Mouse (Mus musculus): ENCODE measurements at regions not wholly inside any gene's neighbourhood (a gene's known extent, or its start where the extent isn't known, plus 50 kb on each side); places are given as distances from the start of the nearest gene placed in this dataset.
"Not testable (repeated sequence)": the region's sequence is repeated elsewhere in the genome, so short reads cannot be mapped to it uniquely, and the experiment has no call there.

DNA sequence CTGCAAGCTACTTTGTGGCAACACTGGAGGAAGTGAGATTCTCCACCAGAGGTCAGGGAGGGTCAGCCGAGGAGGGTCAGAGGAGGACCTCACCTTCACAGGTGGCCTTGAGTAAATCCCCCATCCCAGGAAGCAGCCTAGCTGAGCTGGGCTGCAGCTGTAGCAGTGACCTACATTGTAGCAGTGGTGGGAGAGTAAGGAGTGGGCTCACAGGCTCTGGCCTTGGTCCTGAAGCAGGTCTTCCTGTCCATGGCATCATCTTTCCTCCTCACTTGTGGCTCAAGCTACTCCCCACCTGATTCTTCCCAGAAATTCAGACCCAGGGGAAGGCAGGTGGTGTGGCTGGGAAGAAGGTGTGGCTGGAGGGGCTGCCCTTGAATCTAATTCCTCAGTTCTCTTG, 84.3 kb downstream of the 1810013L24Rik start:
- not testable (repeated sequence) for ATAC-seq (ENCODE audit: low FRiP score); H3K9ac ChIP-seq (ENCODE audit: low read depth, low read length); H3K4me3 ChIP-seq (ENCODE audit: low read depth, low read length); H3K27me3 ChIP-seq (ENCODE audit: control insufficient read depth, insufficient read depth, low read length); H3K4me2 ChIP-seq (replicated peaks; ENCODE audit: low read depth, low read length); H3K9me3 ChIP-seq (ENCODE audit: control insufficient read depth, low read length); H3K4me1 ChIP-seq (replicated peaks; ENCODE audit: control insufficient read depth, insufficient read depth, low read length); DNase-seq (ENCODE audit: low spot score); H3K36me3 ChIP-seq (ENCODE audit: control insufficient read depth, insufficient read depth, low read length); H3K27ac ChIP-seq (ENCODE audit: low read depth, low read length)
- 33% methylated on average over 1 of the region's 1 CpGs for WGBS

DNA sequence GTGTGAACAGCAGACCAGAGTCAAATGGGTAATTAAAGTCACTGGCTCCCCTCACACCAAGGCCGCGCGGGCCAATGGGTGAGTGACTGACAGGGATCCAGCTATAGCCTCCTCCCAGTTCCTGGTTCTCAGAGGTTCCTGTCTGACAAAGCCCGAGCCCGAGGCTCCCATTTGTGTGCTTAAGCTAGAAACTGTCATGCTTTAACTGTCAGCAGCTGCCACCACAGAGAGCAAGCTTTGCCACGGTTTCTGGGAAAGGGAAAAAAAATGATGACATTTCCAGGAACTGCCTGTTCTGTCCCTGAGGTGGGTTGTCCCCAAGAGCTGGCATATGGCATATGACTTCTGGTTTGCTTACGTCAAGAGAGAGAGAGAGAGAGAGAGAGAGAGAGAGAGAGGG, 86.2 kb downstream of the 1810013L24Rik start:
- Histone ChIP-seq H3K9ac (ENCODE audit: low read depth, low read length) (no peak overlapping the region), H3K27ac (ENCODE audit: low read depth, low read length) (no peak overlapping the region), H3K4me3 (ENCODE audit: low read depth, low read length) (no peak overlapping the region), H3K4me1 (replicated peaks; ENCODE audit: control insufficient read depth, insufficient read depth, low read length) (no peaks in the 10 kb centered on the region), H3K4me2 (replicated peaks; ENCODE audit: low read depth, low read length) (no peak overlapping the region), H3K9me3 (ENCODE audit: control insufficient read depth, low read length) (no peaks in the 10 kb centered on the region), H3K27me3 (ENCODE audit: control insufficient read depth, insufficient read depth, low read length) (no peaks in the 10 kb centered on the region), H3K36me3 (ENCODE audit: control insufficient read depth, insufficient read depth, low read length) (no peaks in the 10 kb centered on the region)
- 48% methylated on average over 7 of the region's 7 CpGs for WGBS
- DNase-seq (ENCODE audit: low spot score): no peak
- ATAC-seq (ENCODE audit: low FRiP score): no peak

DNA sequence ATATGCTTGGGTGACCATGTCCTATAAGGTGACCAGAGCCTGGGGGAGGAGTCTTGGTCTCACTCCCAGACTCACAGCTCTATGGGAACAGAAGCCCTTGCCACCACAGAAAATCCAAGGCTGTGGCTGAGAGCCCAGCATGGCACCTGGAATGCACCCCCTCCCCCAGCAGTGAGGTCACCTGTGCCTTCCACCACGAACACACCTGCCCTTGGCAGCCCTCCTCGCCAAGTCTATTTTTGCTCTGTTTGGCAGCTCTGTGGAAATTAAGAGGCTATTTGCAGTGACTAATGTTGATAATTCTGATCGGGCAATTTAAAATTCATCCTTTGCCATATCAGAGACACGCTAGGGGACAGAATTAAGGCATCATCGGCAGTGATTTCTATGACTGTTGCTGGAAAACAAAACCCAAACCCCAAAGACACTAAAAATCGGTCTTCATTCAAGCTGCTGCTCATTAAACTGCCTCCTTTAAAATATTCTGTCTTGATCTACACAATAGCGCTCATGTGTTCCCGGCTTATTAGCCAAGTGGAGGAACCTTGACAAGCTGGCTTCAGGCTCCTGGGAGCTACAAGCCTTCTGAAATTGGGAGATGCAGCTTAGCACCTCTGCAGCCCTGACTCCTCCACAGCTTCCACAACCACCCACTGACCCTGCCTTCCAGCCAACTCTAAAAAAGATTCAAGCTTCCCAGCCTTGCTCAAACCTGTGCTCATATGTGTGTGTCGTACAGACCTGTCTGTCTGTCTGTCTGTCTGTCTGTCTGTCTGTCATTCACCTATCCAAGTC, 89.0 kb downstream of the 1810013L24Rik start:
- H3K36me3 ChIP-seq (ENCODE audit: control insufficient read depth, insufficient read depth, low read length): no peaks in the 10 kb centered on the region
- H3K9ac ChIP-seq (ENCODE audit: low read depth, low read length): no peak overlapping the region
- DNase-seq (ENCODE audit: low spot score) (no peak), ATAC-seq (ENCODE audit: low FRiP score) (no peak)
- no peaks in the 10 kb centered on the region for H3K27me3 ChIP-seq (ENCODE audit: control insufficient read depth, insufficient read depth, low read length)
- 89% methylated on average over 9 of the region's 9 CpGs for WGBS
- H3K27ac ChIP-seq (ENCODE audit: low read depth, low read length): no peak overlapping the region
- H3K4me1 ChIP-seq (replicated peaks; ENCODE audit: control insufficient read depth, insufficient read depth, low read length): no peaks in the 10 kb centered on the region
- no peak overlapping the region for H3K4me3 ChIP-seq (ENCODE audit: low read depth, low read length)
- no peak overlapping the region for H3K4me2 ChIP-seq (replicated peaks; ENCODE audit: low read depth, low read length)
- no peaks in the 10 kb centered on the region for H3K9me3 ChIP-seq (ENCODE audit: control insufficient read depth, low read length)

DNA sequence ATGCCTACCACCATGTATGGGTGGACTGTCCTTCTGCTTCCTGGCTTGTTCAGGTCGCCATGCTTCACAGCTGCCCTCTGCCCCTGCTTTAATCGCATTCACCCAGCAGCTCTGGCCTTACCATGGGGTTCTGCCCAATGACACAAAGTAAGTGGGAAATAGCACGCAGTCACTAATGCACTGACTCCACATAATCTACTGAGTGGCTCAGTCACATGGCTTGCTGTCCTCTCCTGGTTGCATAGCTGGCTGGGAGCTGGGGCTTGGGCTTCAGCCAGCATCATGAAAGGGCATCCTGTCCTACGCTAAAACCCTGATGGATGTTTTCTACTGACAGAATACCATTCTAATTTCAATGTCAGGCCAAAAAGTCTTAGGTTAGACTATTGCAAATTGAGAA, 94.8 kb downstream of the 1810013L24Rik start:
- Histone ChIP-seq H3K36me3 (ENCODE audit: control insufficient read depth, insufficient read depth, low read length) (no peaks in the 10 kb centered on the region), H3K4me2 (replicated peaks; ENCODE audit: low read depth, low read length) (no peak overlapping the region), H3K27ac (ENCODE audit: low read depth, low read length) (no peak overlapping the region), H3K4me3 (ENCODE audit: low read depth, low read length) (no peak overlapping the region), H3K9ac (ENCODE audit: low read depth, low read length) (no peak overlapping the region), H3K9me3 (ENCODE audit: control insufficient read depth, low read length) (no peaks in the 10 kb centered on the region), H3K27me3 (ENCODE audit: control insufficient read depth, insufficient read depth, low read length) (no peaks in the 10 kb centered on the region), H3K4me1 (replicated peaks; ENCODE audit: control insufficient read depth, insufficient read depth, low read length) (no peaks in the 10 kb centered on the region)
- ATAC-seq (ENCODE audit: low FRiP score): no peak
- no peak for DNase-seq (ENCODE audit: low spot score)
- WGBS: 92% methylated on average over 4 of the region's 4 CpGs

DNA sequence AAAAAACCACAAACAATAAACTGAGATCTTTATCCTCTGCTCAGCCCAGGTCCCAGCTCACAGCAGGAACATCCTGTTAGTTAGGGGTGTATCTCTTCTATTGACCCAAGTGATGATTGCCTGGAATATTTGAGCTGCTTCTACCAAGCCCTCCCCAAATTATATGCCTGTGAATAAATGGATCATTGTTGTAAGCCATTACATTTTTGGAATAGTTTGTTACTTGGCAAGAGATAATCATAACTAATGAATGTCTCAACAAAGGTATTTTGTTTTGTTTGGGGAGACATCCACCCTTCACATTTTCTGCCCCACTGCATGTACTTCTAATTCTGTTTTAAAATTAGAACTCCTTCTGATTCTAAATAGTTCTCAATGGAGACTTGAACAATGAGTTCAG, 102.1 kb downstream of the 1810013L24Rik start:
- Histone ChIP-seq H3K9ac (ENCODE audit: low read depth, low read length) (no peak overlapping the region), H3K9me3 (ENCODE audit: control insufficient read depth, low read length) (no peaks in the 10 kb centered on the region), H3K27ac (ENCODE audit: low read depth, low read length) (no peak overlapping the region), H3K4me2 (replicated peaks; ENCODE audit: low read depth, low read length) (no peak overlapping the region), H3K4me1 (replicated peaks; ENCODE audit: control insufficient read depth, insufficient read depth, low read length) (no peaks in the 10 kb centered on the region), H3K4me3 (ENCODE audit: low read depth, low read length) (no peak overlapping the region), H3K36me3 (ENCODE audit: control insufficient read depth, insufficient read depth, low read length) (no peaks in the 10 kb centered on the region), H3K27me3 (ENCODE audit: control insufficient read depth, insufficient read depth, low read length) (no peaks in the 10 kb centered on the region)
- ATAC-seq (ENCODE audit: low FRiP score) (no peak), DNase-seq (ENCODE audit: low spot score) (no peak)

DNA sequence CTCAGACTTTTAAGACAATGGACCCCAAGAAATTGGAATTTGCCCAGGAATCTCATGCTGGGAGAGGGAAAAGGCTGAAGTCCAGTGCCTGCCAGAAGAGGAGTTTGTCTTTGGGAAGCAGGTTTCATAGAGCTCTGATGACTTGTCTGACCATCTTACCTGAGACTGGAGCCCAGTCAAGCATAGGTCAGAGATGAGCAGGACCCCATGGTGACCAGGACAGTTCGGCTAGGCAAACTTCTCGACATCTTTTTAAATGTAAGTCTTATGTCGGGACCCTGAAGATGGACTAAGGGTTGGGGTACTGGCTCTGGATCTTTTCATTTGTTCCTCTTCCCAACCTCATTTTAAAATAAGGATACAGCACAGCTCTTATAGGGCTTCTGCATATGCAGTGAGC, 103.2 kb downstream of the 1810013L24Rik start:
- no peak overlapping the region for H3K9ac ChIP-seq (ENCODE audit: low read depth, low read length)
- H3K9me3 ChIP-seq (ENCODE audit: control insufficient read depth, low read length): no peaks in the 10 kb centered on the region
- no peaks in the 10 kb centered on the region for H3K4me1 ChIP-seq (replicated peaks; ENCODE audit: control insufficient read depth, insufficient read depth, low read length)
- no peak for DNase-seq (ENCODE audit: low spot score)
- no peak for ATAC-seq (ENCODE audit: low FRiP score)
- no peak overlapping the region for H3K27ac ChIP-seq (ENCODE audit: low read depth, low read length)
- H3K4me2 ChIP-seq (replicated peaks; ENCODE audit: low read depth, low read length): no peak overlapping the region
- WGBS: 96% methylated on average over 3 of the region's 3 CpGs
- H3K27me3 ChIP-seq (ENCODE audit: control insufficient read depth, insufficient read depth, low read length): no peaks in the 10 kb centered on the region
- H3K4me3 ChIP-seq (ENCODE audit: low read depth, low read length): no peak overlapping the region
- no peaks in the 10 kb centered on the region for H3K36me3 ChIP-seq (ENCODE audit: control insufficient read depth, insufficient read depth, low read length)

DNA sequence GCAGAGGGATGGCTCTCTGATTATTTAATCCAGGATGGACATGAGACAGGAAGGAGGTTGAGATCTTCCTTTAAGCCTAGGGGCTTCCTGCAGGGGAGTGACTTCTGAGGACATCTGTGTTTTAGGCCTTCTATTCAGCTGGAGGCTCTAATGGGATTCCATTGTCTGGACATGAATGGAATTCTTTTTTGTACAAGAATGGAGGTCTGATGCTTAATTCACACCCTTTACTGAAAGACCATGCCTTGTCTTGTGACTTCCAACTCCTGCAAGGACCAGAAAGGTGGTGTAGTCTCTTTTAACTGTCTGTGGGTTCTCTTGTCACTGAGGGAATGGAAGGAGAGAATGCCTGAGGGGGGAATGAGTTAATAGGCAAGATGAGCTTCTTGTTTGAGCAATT, 106.5 kb downstream of the 1810013L24Rik start:
- Histone ChIP-seq H3K4me1 (replicated peaks; ENCODE audit: control insufficient read depth, insufficient read depth, low read length) (no peaks in the 10 kb centered on the region), H3K4me2 (replicated peaks; ENCODE audit: low read depth, low read length) (no peak overlapping the region), H3K36me3 (ENCODE audit: control insufficient read depth, insufficient read depth, low read length) (no peaks in the 10 kb centered on the region), H3K4me3 (ENCODE audit: low read depth, low read length) (no peak overlapping the region), H3K27me3 (ENCODE audit: control insufficient read depth, insufficient read depth, low read length) (no peaks in the 10 kb centered on the region), H3K9me3 (ENCODE audit: control insufficient read depth, low read length) (no peaks in the 10 kb centered on the region), H3K9ac (ENCODE audit: low read depth, low read length) (no peak overlapping the region), H3K27ac (ENCODE audit: low read depth, low read length) (no peak overlapping the region)
- DNase-seq (ENCODE audit: low spot score) (no peak), ATAC-seq (ENCODE audit: low FRiP score) (no peak)

DNA sequence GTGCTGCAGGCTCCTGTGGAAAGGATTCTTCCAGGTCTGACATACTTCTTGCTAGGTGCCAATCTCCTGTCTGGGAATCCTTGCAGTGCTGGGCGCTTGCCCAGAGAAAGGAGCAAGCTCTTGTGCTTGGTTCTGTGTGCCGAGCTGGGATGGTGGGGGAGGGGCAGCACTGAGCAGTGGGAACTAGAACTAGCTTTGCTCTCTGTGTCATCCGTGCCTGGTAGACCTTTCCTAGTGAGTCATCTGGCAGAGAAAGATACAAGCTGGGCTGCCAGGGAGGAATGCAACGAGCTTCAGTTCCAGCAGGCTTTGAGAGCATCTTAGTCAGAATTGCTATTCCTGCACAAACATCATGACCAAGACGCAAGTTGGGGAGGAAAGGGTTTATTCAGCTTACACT, 108.6 kb downstream of the 1810013L24Rik start:
- Histone ChIP-seq H3K27ac (ENCODE audit: low read depth, low read length) (no peak overlapping the region), H3K9ac (ENCODE audit: low read depth, low read length) (no peak overlapping the region), H3K4me2 (replicated peaks; ENCODE audit: low read depth, low read length) (no peak overlapping the region), H3K27me3 (ENCODE audit: control insufficient read depth, insufficient read depth, low read length) (no peaks in the 10 kb centered on the region), H3K36me3 (ENCODE audit: control insufficient read depth, insufficient read depth, low read length) (no peaks in the 10 kb centered on the region), H3K9me3 (ENCODE audit: control insufficient read depth, low read length) (no peaks in the 10 kb centered on the region), H3K4me3 (ENCODE audit: low read depth, low read length) (no peak overlapping the region), H3K4me1 (replicated peaks; ENCODE audit: control insufficient read depth, insufficient read depth, low read length) (no peaks in the 10 kb centered on the region)
- DNase-seq (ENCODE audit: low spot score) (no peak), ATAC-seq (ENCODE audit: low FRiP score) (no peak)
- 43% methylated on average over 5 of the region's 5 CpGs for WGBS

DNA sequence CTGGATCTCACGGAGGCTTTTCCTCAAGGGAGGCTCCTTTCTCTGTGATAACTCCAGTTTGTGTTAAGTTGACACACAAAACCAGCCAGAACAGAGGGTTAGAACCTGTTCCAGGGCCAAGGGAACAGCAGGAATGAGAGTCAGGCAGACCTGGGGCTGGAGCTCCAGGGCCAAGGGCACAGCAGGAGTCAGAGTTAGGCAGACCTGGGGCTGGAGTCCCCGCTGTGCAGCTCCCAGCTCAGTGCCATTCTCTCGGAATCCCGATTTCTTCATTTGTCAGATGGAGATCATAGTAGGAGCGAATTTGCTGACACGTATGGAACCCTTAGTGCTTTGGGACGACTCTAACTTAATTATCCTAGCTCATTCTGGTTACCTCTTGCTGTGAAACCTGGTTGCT, 109.2 kb downstream of the 1810013L24Rik start:
- 47% methylated on average over 7 of the region's 7 CpGs for WGBS
- Histone ChIP-seq H3K4me1 (replicated peaks; ENCODE audit: control insufficient read depth, insufficient read depth, low read length) (no peaks in the 10 kb centered on the region), H3K4me3 (ENCODE audit: low read depth, low read length) (no peak overlapping the region), H3K27me3 (ENCODE audit: control insufficient read depth, insufficient read depth, low read length) (no peaks in the 10 kb centered on the region), H3K9me3 (ENCODE audit: control insufficient read depth, low read length) (no peaks in the 10 kb centered on the region), H3K36me3 (ENCODE audit: control insufficient read depth, insufficient read depth, low read length) (no peaks in the 10 kb centered on the region), H3K4me2 (replicated peaks; ENCODE audit: low read depth, low read length) (no peak overlapping the region), H3K9ac (ENCODE audit: low read depth, low read length) (no peak overlapping the region), H3K27ac (ENCODE audit: low read depth, low read length) (no peak overlapping the region)
- DNase-seq (ENCODE audit: low spot score) (no peak), ATAC-seq (ENCODE audit: low FRiP score) (no peak)

All from hindbrain, embryonic 11.5 days (tissue).